Mouse (Mus musculus): ENCODE measurements around the gene Chaf1b. TPM values are rescaled to one million over a fixed set of nuclear protein-coding genes. Genes with fewer than 3 reads are reported as not detected.
A peak's percentile ranks its signal among the peaks of the same experiment; 100 is the strongest.

Gene Chaf1b
- total and polyA plus RNA-seq, 2 experiments from 2014 or later = 12.6 to 13.6 TPM

GRCm38 (mm10) chr16:93912808-93913207 is 29.1 kb downstream of the Chaf1b start:
- no peak overlapping the region for H3K4me3 ChIP-seq (ENCODE audit: low read depth, low read length)
- H3K4me1 ChIP-seq (ENCODE audit: control insufficient read depth, insufficient read depth) = no peaks in the 10 kb centered on the region
- no peak for TF ChIP-seq EP300 (IDR thresholded peaks at IDR 0.05; ENCODE audit: low read depth)
- no peak for ATAC-seq (ENCODE audit: insufficient read depth, low read depth)
- no peak for DNase-seq (ENCODE audit: low spot score)
- H3K9ac ChIP-seq (replicated peaks; ENCODE audit: low read depth, low read length) = no peak overlapping the region
- no peaks in the 10 kb centered on the region for H3K36me3 ChIP-seq (replicated peaks; ENCODE audit: control insufficient read depth, insufficient read depth, low read length)
- 67% methylated on average over 3 of the region's 3 CpGs for WGBS
- no peak overlapping the region for H3K4me2 ChIP-seq (ENCODE audit: low read depth, low read length)
- H3K9me3 ChIP-seq (replicated peaks; ENCODE audit: control insufficient read depth, low read length) = no peaks in the 10 kb centered on the region
- H3K27me3 ChIP-seq (ENCODE audit: control insufficient read depth, insufficient read depth, low read length) = no peaks in the 10 kb centered on the region
- no peak overlapping the region for H3K27ac ChIP-seq (ENCODE audit: low read depth)

- DNase-seq (ENCODE audit: low spot score) = peak; percentile 30
- Histone ChIP-seq H3K4me3 (ENCODE audit: low read depth, low read length) (no peak overlapping the region), H3K36me3 (replicated peaks; ENCODE audit: control insufficient read depth, insufficient read depth, low read length) (no peaks in the 10 kb centered on the region), H3K4me1 (ENCODE audit: control insufficient read depth, insufficient read depth) (no peaks in the 10 kb centered on the region), H3K27ac (ENCODE audit: low read depth) (no peak overlapping the region), H3K9me3 (replicated peaks; ENCODE audit: control insufficient read depth, low read length) (no peaks in the 10 kb centered on the region), H3K27me3 (ENCODE audit: control insufficient read depth, insufficient read depth, low read length) (no peaks in the 10 kb centered on the region), H3K4me2 (ENCODE audit: low read depth, low read length) (no peak overlapping the region), H3K9ac (replicated peaks; ENCODE audit: low read depth, low read length) (no peak overlapping the region)
- WGBS = 55% methylated on average over 10 of the region's 10 CpGs
- ATAC-seq (ENCODE audit: insufficient read depth, low read depth) = no peak; the same call in 1 of the 2 replicates
- TF ChIP-seq CTCF (IDR thresholded peaks at IDR 0.05; ENCODE audit: low read depth) (no peak), EP300 (IDR thresholded peaks at IDR 0.05; ENCODE audit: low read depth) (no peak)
These were observed 30.3 kb downstream of the Chaf1b start for GRCm38 (mm10) chr16:93913881-93914576.

- H3K27me3 ChIP-seq (ENCODE audit: control insufficient read depth, insufficient read depth, low read length) = no peaks in the 10 kb centered on the region
- H3K9me3 ChIP-seq (replicated peaks; ENCODE audit: control insufficient read depth, low read length) = no peaks in the 10 kb centered on the region
- H3K4me1 ChIP-seq (ENCODE audit: control insufficient read depth, insufficient read depth) = no peaks in the 10 kb centered on the region
- WGBS = 39% methylated on average over 8 of the region's 10 CpGs
- H3K36me3 ChIP-seq (replicated peaks; ENCODE audit: control insufficient read depth, insufficient read depth, low read length) = no peaks in the 10 kb centered on the region
- TF ChIP-seq EP300 (IDR thresholded peaks at IDR 0.05; ENCODE audit: low read depth) (no peak), CTCF (IDR thresholded peaks at IDR 0.05; ENCODE audit: low read depth) (peak; percentile 44)
- no peak overlapping the region for H3K9ac ChIP-seq (replicated peaks; ENCODE audit: low read depth, low read length)
- DNase-seq (ENCODE audit: low spot score) = peak; percentile 36
- H3K4me3 ChIP-seq (ENCODE audit: low read depth, low read length) = no peak overlapping the region
- no peak overlapping the region for H3K4me2 ChIP-seq (ENCODE audit: low read depth, low read length)
- ATAC-seq (ENCODE audit: insufficient read depth, low read depth) = no peak
- no peak overlapping the region for H3K27ac ChIP-seq (ENCODE audit: low read depth)
These were observed 31.7 kb downstream of the Chaf1b start for GRCm38 (mm10) chr16:93915338-93915849.

GRCm38 (mm10) chr16:93917712-93918678 is 34.3 kb downstream of the Chaf1b start:
- no peak overlapping the region for H3K27ac ChIP-seq (ENCODE audit: low read depth)
- H3K27me3 ChIP-seq (ENCODE audit: control insufficient read depth, insufficient read depth, low read length) = no peaks in the 10 kb centered on the region
- H3K4me2 ChIP-seq (ENCODE audit: low read depth, low read length) = peak overlapping the region; percentile 19; the same call in 1 of the 2 replicates
- no peaks in the 10 kb centered on the region for H3K36me3 ChIP-seq (replicated peaks; ENCODE audit: control insufficient read depth, insufficient read depth, low read length)
- TF ChIP-seq EP300 (IDR thresholded peaks at IDR 0.05; ENCODE audit: low read depth) (no peak), CTCF (IDR thresholded peaks at IDR 0.05; ENCODE audit: low read depth) (peak; percentile 75)
- DNase-seq (ENCODE audit: low spot score) = peak; percentile 75
- H3K4me1 ChIP-seq (ENCODE audit: control insufficient read depth, insufficient read depth) = no peaks in the 10 kb centered on the region; the same call in 1 of the 2 replicates
- H3K4me3 ChIP-seq (ENCODE audit: low read depth, low read length) = no peak overlapping the region
- peak; percentile 57 for ATAC-seq (ENCODE audit: insufficient read depth, low read depth)
- 47% methylated on average over 16 of the region's 22 CpGs for WGBS
- H3K9me3 ChIP-seq (replicated peaks; ENCODE audit: control insufficient read depth, low read length) = no peaks in the 10 kb centered on the region
- H3K9ac ChIP-seq (replicated peaks; ENCODE audit: low read depth, low read length) = no peak overlapping the region

- no peak overlapping the region for H3K4me3 ChIP-seq (ENCODE audit: low read depth, low read length)
- ATAC-seq (ENCODE audit: insufficient read depth, low read depth) (0 out of 2 replicates have a peak, but pooled peaks have one; percentile 3), DNase-seq (ENCODE audit: low spot score) (no peak)
- H3K9me3 ChIP-seq (replicated peaks; ENCODE audit: control insufficient read depth, low read length) = no peaks in the 10 kb centered on the region
- WGBS = 62% methylated on average over 8 of the region's 8 CpGs
- peak overlapping the region; percentile 19; the same call in 1 of the 2 replicates for H3K4me2 ChIP-seq (ENCODE audit: low read depth, low read length)
- H3K9ac ChIP-seq (replicated peaks; ENCODE audit: low read depth, low read length) = no peak overlapping the region
- H3K27ac ChIP-seq (ENCODE audit: low read depth) = no peak overlapping the region
- no peaks in the 10 kb centered on the region; the same call in 1 of the 2 replicates for H3K4me1 ChIP-seq (ENCODE audit: control insufficient read depth, insufficient read depth)
- no peak for TF ChIP-seq EP300 (IDR thresholded peaks at IDR 0.05; ENCODE audit: low read depth)
- no peak for TF ChIP-seq CTCF (IDR thresholded peaks at IDR 0.05; ENCODE audit: low read depth)
- no peaks in the 10 kb centered on the region for H3K36me3 ChIP-seq (replicated peaks; ENCODE audit: control insufficient read depth, insufficient read depth, low read length)
- no peaks in the 10 kb centered on the region for H3K27me3 ChIP-seq (ENCODE audit: control insufficient read depth, insufficient read depth, low read length)
These were observed 35.0 kb downstream of the Chaf1b start for GRCm38 (mm10) chr16:93918679-93919060.

Measured in heart, postnatal 0 days (tissue).